Mouse (Mus musculus): Measurements from ENCODE around the gene Rhox3f. TPM values are rescaled to one million over a fixed set of nuclear protein-coding genes. Genes with fewer than 3 reads are reported as not detected.
"Not testable (repeated sequence)": the region's sequence is repeated elsewhere in the genome, so short reads cannot be mapped to it uniquely, and the experiment has no call there.

Gene Rhox3f
- not detected for total RNA-seq (2021)

DNA sequence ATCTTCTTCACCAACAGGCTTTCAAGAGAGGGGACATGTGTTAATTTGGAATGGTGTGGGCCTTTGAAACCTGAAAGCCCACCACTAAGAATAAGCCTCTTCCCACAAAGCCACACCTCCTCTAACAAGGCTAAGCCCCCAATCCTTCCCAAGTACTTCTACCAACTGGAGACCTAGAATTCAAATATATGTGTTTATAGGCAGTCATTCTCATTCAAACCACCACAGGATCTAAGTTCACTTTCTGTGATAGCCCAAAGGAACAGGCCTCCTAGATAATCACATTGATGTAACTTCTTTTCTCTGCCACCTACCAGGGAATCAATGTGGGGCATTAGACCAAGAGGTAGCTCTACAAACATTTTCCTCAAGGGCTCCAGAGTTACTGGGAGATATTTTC is at the start of gene Rhox3f:
TSS of gene Rhox3f (plus strand) at position 301 of the 400 bp plus-strand sequence.
- intact Hi-C loops (cut with DNase I); DNase-seq (ENCODE audit: low spot score in 2 of 2): not testable (repeated sequence)

DNA sequence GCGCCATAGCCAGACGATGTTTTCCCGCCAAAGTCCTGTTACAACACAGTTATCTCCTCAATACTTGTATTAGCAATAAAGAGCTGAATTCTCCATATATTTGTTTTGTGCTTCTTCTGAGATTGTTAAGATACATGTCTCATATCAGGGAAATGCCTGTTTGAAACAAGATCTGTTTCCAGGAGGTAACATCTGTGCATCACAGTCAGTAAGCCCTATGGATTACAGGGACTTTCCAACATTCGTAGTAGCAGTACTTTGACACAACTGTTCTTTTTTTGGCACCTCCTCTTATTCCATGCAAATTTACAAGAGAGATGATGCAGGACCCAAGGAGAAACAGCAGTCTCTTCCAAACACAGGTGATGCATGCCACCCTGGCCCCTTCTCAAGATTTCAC is 39.1 kb upstream of the Rhox3f start, which contains the start of gene Rhox3e:
TSS of gene Rhox3e (plus strand) at position 301 of the 400 bp plus-strand sequence.
- intact Hi-C loops (cut with DNase I); DNase-seq (ENCODE audit: low spot score in 2 of 2): not testable (repeated sequence)

DNA sequence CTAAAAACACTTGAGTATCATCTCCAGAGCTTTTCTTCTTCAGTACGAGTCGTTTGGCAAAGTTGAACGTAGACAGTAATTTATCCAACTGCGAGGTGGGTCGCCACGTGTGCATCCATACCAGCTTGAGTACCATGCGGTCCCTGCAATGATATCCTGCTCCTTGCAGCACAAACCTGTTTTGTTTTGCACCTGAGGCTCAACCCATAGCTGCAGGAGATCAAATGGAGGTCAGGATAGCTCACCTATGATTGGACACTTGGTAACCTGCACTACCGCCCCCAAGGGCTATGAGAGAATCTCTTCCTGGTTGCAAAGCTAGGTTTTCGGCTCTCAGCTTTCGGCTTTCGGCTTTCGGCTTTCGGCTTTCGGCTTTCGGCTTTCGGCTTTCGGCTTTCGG is 23.7 kb upstream of the Rhox3f start, which contains the start of gene Rhox4e:
TSS of gene Rhox4e (plus strand) at position 301 of the 400 bp plus-strand sequence.
- intact Hi-C loops (cut with DNase I): not testable (repeated sequence)

DNA sequence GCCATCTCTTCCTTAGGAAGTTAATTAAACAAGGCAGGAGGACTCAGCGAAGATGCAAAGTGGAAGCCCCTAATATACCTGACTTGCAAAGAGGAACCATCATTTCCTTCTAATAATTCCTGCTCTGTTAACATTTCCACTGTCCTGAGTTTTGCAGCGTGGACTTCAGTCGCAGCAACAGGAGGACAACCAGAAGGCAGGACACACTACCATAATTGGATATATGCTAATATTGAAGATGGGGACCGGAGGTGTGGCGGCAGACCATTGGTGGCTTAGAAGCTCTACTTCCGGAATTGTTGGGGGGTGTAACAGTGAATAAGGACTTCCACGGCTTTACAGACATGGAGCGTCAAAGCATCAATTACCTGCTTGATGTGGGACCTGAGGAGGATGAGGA is 9.7 kb upstream of the Rhox3f start, which contains the start of gene Rhox2f:
TSS of gene Rhox2f (plus strand) at position 301 of the 400 bp plus-strand sequence.
- intact Hi-C loops (cut with DNase I); DNase-seq (ENCODE audit: low spot score in 2 of 2): not testable (repeated sequence)

More for the DNA sequence above, 23.7 kb upstream of the Rhox3f start, which contains the start of gene Rhox4e:
- DNase-seq (ENCODE audit: low spot score in 2 of 2): not testable (repeated sequence)

DNA sequence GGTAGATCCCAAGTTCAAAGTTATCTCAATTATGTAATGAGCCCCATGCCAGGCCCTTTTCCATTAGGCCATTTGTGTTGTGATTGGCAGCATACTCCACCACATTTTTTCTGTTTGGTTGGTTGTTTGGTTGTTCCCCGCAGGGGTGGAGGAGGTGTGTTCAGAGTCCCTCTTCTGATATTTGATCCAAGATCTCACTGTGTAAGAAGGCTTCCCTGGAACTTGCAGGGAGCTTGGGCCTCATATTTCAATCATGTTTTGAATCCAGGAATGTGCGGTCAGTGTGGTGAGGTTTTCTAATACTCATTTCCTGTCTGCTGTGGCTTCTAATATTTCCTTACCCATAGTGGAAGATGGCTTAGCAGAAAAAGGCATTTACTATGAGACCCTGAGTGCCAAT is 8.2 kb upstream of the Rhox3f start:
- intact Hi-C loops (cut with DNase I); DNase-seq (ENCODE audit: low spot score in 2 of 2): not testable (repeated sequence)

DNA sequence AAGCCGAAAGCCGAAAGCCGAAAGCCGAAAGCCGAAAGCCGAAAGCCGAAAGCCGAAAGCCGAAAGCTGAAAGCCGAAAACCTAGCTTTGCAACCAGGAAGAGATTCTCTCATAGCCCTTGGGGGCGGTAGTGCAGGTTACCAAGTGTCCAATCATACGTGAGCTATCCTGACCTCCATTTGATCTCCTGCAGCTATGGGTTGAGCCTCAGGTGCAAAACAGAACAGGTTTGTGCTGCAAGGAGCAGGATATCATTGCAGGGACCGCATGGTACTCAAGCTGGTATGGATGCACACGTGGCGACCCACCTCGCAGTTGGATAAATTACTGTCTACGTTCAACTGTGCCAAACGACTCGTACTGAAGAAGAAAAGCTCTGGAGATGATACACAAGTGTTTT is 26.8 kb downstream of the Rhox3f start, which contains the start of gene Rhox4f:
TSS of gene Rhox4f (minus strand) at position 101 of the 400 bp plus-strand sequence.
- intact Hi-C loops (cut with DNase I); DNase-seq (ENCODE audit: low spot score in 2 of 2): not testable (repeated sequence)

DNA sequence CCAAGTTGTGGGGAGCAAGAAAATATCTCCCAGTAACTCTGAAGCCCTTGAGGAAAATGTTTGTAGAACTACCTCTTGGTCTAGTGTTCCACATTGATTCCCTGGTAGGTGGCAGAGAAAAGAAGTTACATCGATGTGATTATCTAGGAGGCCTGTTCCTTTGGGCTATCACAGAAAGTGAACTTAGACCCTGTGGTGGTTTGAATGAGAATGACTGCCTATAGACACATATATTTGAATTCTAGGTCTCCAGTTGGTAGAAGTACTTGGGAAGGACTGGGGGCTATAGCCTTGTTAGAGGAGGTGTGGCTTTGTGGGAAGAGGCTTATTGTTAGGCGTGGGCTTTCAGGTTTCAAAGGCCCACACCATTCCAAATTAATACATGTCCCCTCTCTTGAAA is 47.7 kb downstream of the Rhox3f start, which contains the start of gene Rhox3g:
TSS of gene Rhox3g (minus strand) at position 101 of the 400 bp plus-strand sequence.
- intact Hi-C loops (cut with DNase I); DNase-seq (ENCODE audit: low spot score in 2 of 2): not testable (repeated sequence)

Other genes starting within 250 kb of the Rhox3f start
- not detected for gene Rhox3a2, start 201.0 kb upstream of the Rhox3f start, total RNA-seq (2021)
- gene Rhox4a2, start 190.1 kb upstream of the Rhox3f start, total RNA-seq (2021): not detected
- gene Rhox2b, start 168.9 kb upstream of the Rhox3f start, total RNA-seq (2021): not detected
- not detected for gene Rhox4b, start 148.5 kb upstream of the Rhox3f start, total RNA-seq (2021)
- not detected for gene Rhox2c, start 127.3 kb upstream of the Rhox3f start, total RNA-seq (2021)
- gene Rhox3c, start 122.4 kb upstream of the Rhox3f start, total RNA-seq (2021): not detected
- not detected for gene Rhox4c, start 100.7 kb upstream of the Rhox3f start, total RNA-seq (2021)
- not detected for gene Rhox2d, start 87.6 kb upstream of the Rhox3f start, total RNA-seq (2021)
- not detected for gene Rhox4d, start 66.6 kb upstream of the Rhox3f start, total RNA-seq (2021)
- gene Rhox2e, start 50.5 kb upstream of the Rhox3f start, total RNA-seq (2021): not detected
- not detected for gene Rhox3e, start 39.0 kb upstream of the Rhox3f start, total RNA-seq (2021)
- not detected for gene Rhox4e, start 23.6 kb upstream of the Rhox3f start, total RNA-seq (2021)
- not detected for gene Rhox2f, start 9.6 kb upstream of the Rhox3f start, total RNA-seq (2021)
- gene Rhox4f, start 26.7 kb downstream of the Rhox3f start, total RNA-seq (2021): not detected
- not detected for gene Rhox3g, start 47.6 kb downstream of the Rhox3f start, total RNA-seq (2021)
- not detected for gene Rhox2g, start 62.5 kb downstream of the Rhox3f start, total RNA-seq (2021)
- gene Rhox4g, start 70.3 kb downstream of the Rhox3f start, total RNA-seq (2021): not detected
- gene Rhox3h, start 87.8 kb downstream of the Rhox3f start, total RNA-seq (2021): not detected
- not detected for gene Rhox2h, start 92.3 kb downstream of the Rhox3f start, total RNA-seq (2021)
- not detected for gene Rhox5, start 223.8 kb downstream of the Rhox3f start, total RNA-seq (2021)
- not detected for gene Rhox6, start 245.9 kb downstream of the Rhox3f start, total RNA-seq (2021)

Data from left cerebral cortex, postnatal 36 days (tissue).